Mouse (Mus musculus): ENCODE measurements around the gene Syne1. TPM values are rescaled to one million over a fixed set of nuclear protein-coding genes. Genes with fewer than 3 reads are reported as not detected.
A peak's percentile ranks its signal among the peaks of the same experiment; 100 is the strongest.

Gene Syne1
- total and polyA plus RNA-seq, 3 experiments: 5.3 to 6.8 TPM; not detected in 1

GRCm38 (mm10) chr10:5161394-5161872 is 389.8 kb downstream of the Syne1 start:
- DNase-seq (ENCODE audit: low read depth, low spot score): peak; percentile 80
- Histone ChIP-seq H3K36me3 (ENCODE audit: control insufficient read depth in 1 of 2, insufficient read depth in 2 of 2, low read length in 2 of 2) (peaks cover 0 to 12% of the 10 kb centered on the region in 2 experiments; a peak in 3 of 4 replicates), H3K9ac (ENCODE audit: control insufficient read depth, low read depth, low read length, poor library complexity, severe bottlenecking) (no peak overlapping the region), H3K4me1 (ENCODE audit: control insufficient read depth in 1 of 2, insufficient read depth in 2 of 2, low read length in 2 of 2) (peaks cover 13 to 15% of the 10 kb centered on the region in 2 experiments), H3K9me3 (replicated peaks; ENCODE audit: insufficient read depth, low read length) (0 out of 2 replicates have a peak, but pooled peaks cover 1% of the 10 kb centered on the region), H3K4me3 (ENCODE audit: control insufficient read depth in 1 of 2, insufficient read depth in 1 of 2, low read depth in 2 of 2, low read length in 2 of 2) (no peak overlapping the region), H3K27ac (ENCODE audit: control insufficient read depth, low read depth, low read length) (no peak overlapping the region), H3K79me2 (ENCODE audit: control insufficient read depth, insufficient read depth, low read length, poor library complexity) (no peaks in the 10 kb centered on the region), H3K27me3 (ENCODE audit: control insufficient read depth in 1 of 2, insufficient read depth in 2 of 2, low read length in 2 of 2) (no peaks in the 10 kb centered on the region)
- TF ChIP-seq RAD21 (IDR thresholded peaks at IDR 0.05; ENCODE audit: low read depth, low read length) (peak; percentile 99), ZC3H11A (IDR thresholded peaks at IDR 0.05; ENCODE audit: low read depth, low read length) (peak; percentile 84), SMC3 (IDR thresholded peaks at IDR 0.05; ENCODE audit: low read depth, low read length) (peak; percentile 88), CHD2 (IDR thresholded peaks at IDR 0.05; ENCODE audit: low read length) (no peak), CTCF (IDR thresholded peaks at IDR 0.05 in 2 of 3, conservative IDR thresholded peaks at IDR 0.05 in 1 of 3; ENCODE audit: control insufficient read depth in 1 of 3, insufficient read depth in 1 of 3, low read depth in 2 of 3, low read length in 3 of 3, poor library complexity in 1 of 3, severe bottlenecking in 1 of 3) (peak; percentile 42 to 87 (median 55); a peak in 5 of 6 replicates), TAL1 (IDR thresholded peaks at IDR 0.05; ENCODE audit: low read length) (no peak)

GRCm38 (mm10) chr10:5159679-5160078 is 391.6 kb downstream of the Syne1 start:
- DNase-seq (ENCODE audit: low read depth, low spot score): no peak
- no peaks in the 10 kb centered on the region for H3K79me2 ChIP-seq (ENCODE audit: control insufficient read depth, insufficient read depth, low read length, poor library complexity)
- peaks cover 0 to 6% of the 10 kb centered on the region in 2 experiments; a peak in 3 of 4 replicates for H3K36me3 ChIP-seq (ENCODE audit: control insufficient read depth in 1 of 2, insufficient read depth in 2 of 2, low read length in 2 of 2)
- peaks cover 4 to 11% of the 10 kb centered on the region in 2 experiments; a peak in 3 of 4 replicates for H3K4me1 ChIP-seq (ENCODE audit: control insufficient read depth in 1 of 2, insufficient read depth in 2 of 2, low read length in 2 of 2)
- 0 out of 2 replicates have a peak, but pooled peaks cover 1% of the 10 kb centered on the region for H3K9me3 ChIP-seq (replicated peaks; ENCODE audit: insufficient read depth, low read length)
- TF ChIP-seq ZNF384 (IDR thresholded peaks at IDR 0.05; ENCODE audit: low read depth, low read length): peak; percentile 25; the same call in 1 of the 2 replicates
- TF ChIP-seq ZMIZ1 (IDR thresholded peaks at IDR 0.05; ENCODE audit: low read depth, low read length): no peak
- H3K4me3 ChIP-seq (ENCODE audit: control insufficient read depth in 1 of 2, insufficient read depth in 1 of 2, low read depth in 2 of 2, low read length in 2 of 2): no peak overlapping the region
- H3K9ac ChIP-seq (ENCODE audit: control insufficient read depth, low read depth, low read length, poor library complexity, severe bottlenecking): no peak overlapping the region
- H3K27me3 ChIP-seq (ENCODE audit: control insufficient read depth in 1 of 2, insufficient read depth in 2 of 2, low read length in 2 of 2): no peaks in the 10 kb centered on the region
- no peak overlapping the region for H3K27ac ChIP-seq (ENCODE audit: control insufficient read depth, low read depth, low read length)

- H3K4me3 ChIP-seq (ENCODE audit: control insufficient read depth in 1 of 2, insufficient read depth in 1 of 2, low read depth in 2 of 2, low read length in 2 of 2): no peak overlapping the region
- H3K27ac ChIP-seq (ENCODE audit: control insufficient read depth, low read depth, low read length): no peak overlapping the region
- no peaks in the 10 kb centered on the region for H3K27me3 ChIP-seq (ENCODE audit: control insufficient read depth in 1 of 2, insufficient read depth in 2 of 2, low read length in 2 of 2)
- no peaks in the 10 kb centered on the region for H3K4me1 ChIP-seq (ENCODE audit: control insufficient read depth in 1 of 2, insufficient read depth in 2 of 2, low read length in 2 of 2)
- H3K9ac ChIP-seq (ENCODE audit: control insufficient read depth, low read depth, low read length, poor library complexity, severe bottlenecking): no peak overlapping the region
- H3K79me2 ChIP-seq (ENCODE audit: control insufficient read depth, insufficient read depth, low read length, poor library complexity): no peaks in the 10 kb centered on the region
- no peak for DNase-seq (ENCODE audit: low read depth, low spot score)
- H3K36me3 ChIP-seq (ENCODE audit: control insufficient read depth in 1 of 2, insufficient read depth in 2 of 2, low read length in 2 of 2): no peaks in the 10 kb centered on the region
- TF ChIP-seq E2F4 (IDR thresholded peaks at IDR 0.05; ENCODE audit: borderline replicate concordance, low read depth, low read length): no peak
- TF ChIP-seq GATA1 (IDR thresholded peaks at IDR 0.05; ENCODE audit: low read depth, low read length): no peak
- no peak for TF ChIP-seq BHLHE40 (IDR thresholded peaks at IDR 0.05; ENCODE audit: borderline replicate concordance, low read depth, low read length)
- TF ChIP-seq POLR2A (IDR thresholded peaks at IDR 0.05; ENCODE audit: control insufficient read depth in 1 of 2, insufficient read depth in 1 of 2, low read depth in 1 of 2, low read length in 2 of 2, poor library complexity in 1 of 2): no peak
- no peaks in the 10 kb centered on the region for H3K9me3 ChIP-seq (replicated peaks; ENCODE audit: insufficient read depth, low read length)
Observed at GRCm38 (mm10) chr10:5153047-5153446, 398.2 kb downstream of the Syne1 start.

All from MEL (cell line).